Mouse (Mus musculus): ENCODE measurements around the gene Bivm.

The Bivm gene

DNA sequence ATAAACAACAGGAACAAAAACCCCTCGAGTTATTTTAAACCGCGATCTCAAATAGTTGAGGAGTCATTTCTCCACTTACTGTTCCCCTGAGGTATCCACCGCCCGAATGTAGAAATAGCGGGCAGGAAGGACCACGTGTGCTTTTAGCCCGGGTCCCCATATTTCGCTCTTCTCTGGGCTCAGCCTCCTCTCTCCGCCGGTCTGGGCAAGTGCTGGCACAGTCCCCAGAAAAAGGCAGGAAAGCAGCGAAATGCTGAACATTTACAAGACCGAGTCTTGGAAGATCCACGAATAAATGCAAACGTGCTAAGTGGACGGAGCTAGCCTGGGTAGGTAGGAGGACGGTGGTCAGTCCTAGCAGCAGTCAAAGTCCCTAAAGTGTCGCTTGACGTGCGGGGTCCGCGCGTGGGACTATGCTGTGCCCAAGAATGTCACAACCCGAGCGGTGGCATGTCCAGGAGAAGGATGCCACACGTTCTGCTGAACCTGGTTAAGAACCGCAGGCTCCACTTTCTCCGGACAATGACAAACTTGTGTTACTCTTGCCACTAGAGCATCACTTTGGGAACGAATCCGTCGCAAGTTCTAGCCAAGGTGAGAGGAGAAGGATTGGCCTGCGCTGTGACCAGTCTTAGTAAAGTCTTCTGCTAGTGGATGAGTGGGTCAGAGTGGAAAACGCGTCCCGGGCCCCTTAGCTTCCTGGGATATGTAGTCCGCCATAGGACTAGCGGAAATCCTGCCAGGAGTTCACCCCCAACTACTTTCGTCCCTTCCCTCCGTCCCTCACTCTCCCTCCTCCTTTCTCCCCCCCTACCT, at the start of gene Bivm, which contains the start of gene Kdelc1:
TSS of gene Bivm (plus strand) at position 719 of the 816 bp plus-strand sequence.
TSS of gene Kdelc1 (minus strand) at position 570 of the 816 bp plus-strand sequence.
- peak; percentile 93 to 97 for DNase-seq

DNA sequence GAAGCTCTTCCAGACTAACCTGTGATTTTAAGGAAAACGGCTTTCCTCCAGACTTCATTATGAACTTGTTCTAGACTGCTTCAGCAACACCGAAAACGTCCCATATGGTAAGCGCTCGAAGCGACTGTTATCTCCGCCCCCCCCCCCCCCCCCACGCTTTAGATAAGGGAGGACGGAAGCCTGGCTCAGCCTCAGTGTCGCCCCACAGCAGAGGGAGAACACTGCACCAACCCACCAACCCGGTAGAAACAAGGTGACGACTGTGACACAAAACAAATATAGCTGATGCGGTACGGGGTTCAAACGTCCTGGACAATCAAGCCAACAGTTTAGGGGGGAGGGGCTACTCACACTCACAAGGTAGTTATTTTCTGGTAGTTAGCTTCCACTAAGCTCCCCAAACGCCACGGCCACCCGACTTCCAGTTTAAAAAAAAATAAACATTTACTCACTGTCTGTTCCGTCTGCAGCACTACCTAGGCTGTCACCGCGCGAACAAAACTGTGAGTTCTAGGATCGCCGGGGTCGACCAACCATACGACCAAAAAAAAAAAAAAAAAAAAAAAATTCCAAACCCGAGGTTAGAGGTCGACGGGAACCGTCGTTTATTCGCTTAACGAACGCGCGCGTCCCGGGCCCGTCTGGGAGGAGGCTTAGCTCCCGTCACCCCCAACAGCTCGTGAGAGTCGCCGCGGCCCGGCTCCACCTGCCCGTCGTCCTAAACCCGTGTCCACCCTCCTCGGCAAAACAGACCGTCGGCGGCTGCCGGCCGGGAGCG, 17.1 kb upstream of the Bivm start:
- DNase-seq: peak; percentile 11 to 39

DNA sequence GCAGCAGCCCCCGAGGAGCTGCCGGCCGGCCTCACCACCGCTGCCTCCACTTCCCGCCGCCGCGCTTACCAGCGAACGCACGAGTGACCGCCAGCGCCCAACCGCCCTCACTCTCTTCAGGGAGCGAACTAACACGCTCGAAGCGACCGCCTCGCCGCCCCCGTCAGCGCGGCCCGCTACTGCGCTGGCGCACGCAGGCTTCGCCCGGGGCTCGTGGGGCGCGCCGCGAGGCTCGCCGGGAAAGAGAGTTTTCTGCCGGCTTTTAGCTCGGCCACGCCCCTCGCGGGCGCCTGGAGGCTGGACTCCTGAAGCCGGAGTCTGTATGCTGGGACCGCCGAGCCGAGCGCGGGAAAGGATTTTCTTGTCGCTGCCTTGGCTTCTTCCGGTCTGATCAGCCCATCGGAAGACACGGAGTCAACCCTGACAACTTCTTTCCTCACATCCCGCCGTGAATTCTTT, 16.5 kb upstream of the Bivm start, which contains the start of gene Tex30:
TSS of gene Tex30 (minus strand) at position 183 of the 459 bp plus-strand sequence.
- DNase-seq: peak; percentile 94 to 97

DNA sequence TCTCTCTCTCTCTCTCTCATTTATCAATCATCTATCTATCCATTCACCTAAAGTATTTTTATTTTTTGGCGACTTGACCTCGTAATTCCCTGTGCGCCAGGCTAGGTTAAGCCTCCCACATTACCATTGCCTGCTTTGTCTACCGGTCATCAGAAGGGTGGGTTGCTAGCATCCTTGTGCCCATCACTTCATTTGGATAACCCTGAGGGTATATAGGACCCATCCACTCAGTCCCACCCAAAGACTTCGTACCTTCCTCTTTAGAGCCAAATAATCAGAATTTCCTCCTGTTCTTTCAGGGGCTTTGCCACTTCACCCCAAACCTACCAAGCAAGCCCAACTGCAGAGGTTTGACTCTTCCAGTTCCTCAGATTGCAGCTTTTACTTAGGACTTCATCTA, 15.8 kb upstream of the Bivm start:
- DNase-seq: no peak

DNA sequence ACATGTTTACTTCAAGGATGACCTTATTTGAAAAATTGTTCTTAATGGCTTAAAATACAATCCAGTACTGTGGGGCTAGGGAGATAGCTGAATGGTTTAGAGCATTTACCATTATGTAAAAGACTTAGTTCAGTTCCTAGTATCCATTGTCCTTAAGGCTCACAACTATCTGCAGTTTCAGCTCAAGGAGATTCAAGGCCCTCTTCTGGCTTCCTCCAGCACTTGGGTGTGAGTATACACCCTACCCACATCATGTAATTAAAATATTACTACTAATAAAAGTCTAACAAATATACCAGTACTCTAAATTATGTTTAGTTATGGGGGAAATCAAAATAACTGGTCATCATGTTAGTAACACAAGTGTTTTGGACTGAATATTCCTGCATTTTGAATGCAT, 1.2 kb upstream of the Bivm start:
- DNase-seq: no peak

DNA sequence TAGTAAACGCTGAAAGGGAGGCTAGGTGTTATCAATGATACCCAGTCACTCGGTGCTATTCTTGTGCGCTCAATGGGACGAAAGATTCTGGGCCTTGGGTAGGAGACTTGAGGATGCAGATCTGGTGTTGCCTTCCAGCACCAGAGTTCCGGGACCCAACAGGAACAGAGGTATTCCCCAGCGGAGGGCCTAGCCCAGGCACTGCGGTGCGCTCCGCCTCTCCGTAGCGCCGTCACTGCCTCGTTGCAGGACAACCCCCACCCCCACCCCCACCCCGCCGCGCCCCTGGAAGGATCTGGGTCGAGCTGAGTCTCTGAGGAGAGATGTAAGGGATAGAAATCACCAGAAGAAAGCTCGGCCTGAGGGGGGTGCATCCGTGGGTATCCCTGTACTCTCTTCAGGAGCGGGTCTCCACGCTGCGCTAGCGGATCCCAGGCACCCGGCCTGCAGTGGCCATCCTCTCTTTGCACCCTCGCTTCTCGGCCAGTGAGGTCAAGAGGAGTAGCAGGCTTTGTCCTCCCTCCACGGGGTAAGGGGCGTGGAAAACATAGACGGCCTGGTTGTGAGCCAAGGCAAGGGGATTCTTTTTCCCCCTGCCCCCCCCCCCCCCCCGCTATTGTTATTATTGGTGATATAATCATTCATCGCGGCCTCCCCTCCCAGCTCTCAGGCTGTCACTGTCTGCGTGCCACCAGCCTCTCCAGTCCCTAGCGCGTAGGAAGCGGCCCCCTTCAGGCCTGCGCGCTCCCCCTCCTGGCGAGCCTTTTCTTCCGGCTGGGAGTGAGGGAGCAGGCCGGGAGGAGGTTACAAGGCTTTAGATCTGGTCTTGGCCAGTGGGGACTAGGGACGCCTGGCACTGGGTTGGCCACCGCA, 680 bp downstream of the Bivm start:
- DNase-seq: peak; percentile 84 to 93

DNA sequence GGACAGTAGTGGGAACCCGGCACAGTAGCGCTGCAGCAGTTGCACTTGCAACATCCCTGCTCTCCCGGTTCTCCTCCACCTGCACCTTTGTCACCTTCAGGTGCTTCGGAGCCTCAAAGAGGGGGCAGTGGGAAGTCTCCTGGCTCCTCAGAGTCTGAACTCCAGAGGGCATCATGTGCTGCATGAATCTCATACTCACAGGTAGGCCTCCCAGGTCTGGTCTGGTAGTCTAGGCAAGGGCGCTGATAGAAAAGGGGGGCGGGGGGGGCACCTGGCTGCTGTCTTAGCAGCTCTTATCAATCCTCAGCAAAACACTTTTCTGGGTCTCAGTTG, 1.3 kb downstream of the Bivm start:
- no peak for DNase-seq

DNA sequence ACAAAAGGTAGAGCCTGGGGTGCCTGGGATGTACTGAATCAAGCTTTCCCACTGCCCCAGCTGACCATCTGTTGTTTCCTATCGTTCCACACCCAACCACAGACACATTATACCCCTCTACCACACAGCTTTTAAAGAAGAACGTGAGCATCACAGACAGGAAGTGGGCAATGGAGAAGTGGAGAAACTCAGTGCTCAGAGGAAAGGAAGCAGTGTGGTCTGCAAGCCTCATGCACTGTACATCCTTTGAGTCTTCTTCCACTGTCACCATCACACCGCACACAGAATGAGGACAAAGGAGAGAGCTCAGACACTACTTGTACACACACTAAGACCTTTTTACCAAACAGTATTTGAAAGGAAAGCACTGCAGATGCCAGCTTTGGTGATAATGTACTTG, 3.5 kb downstream of the Bivm start:
- no peak for DNase-seq

DNA sequence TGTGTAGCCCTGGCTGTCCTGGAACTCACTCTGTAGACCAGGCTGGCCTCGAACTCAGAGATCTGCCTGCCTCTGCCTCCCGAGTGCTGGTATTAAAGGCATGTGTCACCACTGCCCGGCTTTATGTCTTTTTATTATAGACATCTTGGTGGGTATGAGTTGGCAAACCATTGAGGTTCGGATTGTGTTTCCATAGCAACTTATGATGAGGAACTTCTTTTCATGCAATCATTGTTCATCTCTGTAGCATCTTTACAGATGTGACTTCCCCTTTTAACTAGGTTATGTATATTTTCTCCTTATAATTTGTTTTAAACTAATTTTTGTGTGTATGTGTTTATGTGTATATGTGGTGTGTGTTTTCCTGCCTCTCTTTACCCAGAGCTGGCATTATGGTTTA, 6.8 kb downstream of the Bivm start:
- no peak for DNase-seq

DNA sequence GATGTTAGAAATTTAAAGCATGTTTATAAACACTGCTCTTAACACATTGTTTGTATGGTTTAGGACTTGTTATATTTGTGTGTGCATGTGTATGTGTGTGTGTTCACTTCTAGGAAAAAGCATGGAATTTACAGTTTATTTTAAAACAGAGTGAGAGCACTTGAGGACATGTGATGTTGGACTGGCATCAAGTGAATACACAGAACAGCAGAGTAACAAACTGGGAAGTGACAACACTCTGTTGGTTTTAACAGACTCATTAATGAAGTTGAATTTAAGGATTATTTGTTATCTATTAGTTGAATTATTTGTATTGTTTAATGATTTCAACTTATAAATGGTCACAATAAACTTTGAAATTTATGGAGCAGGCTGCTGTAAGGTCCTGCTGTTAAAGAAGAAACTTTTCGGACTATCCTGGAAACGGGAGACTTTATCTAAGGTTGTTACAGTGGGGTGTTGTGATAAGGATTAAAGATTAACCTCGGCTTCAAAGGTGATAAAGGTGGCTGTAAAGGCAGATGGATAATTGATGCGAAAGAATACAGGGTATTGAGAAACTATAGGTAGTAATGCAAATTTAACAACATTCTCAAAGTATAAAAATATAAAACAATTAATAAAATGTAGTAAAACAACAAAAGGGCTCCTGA, 11.3 kb downstream of the Bivm start:
- no peak for DNase-seq

DNA sequence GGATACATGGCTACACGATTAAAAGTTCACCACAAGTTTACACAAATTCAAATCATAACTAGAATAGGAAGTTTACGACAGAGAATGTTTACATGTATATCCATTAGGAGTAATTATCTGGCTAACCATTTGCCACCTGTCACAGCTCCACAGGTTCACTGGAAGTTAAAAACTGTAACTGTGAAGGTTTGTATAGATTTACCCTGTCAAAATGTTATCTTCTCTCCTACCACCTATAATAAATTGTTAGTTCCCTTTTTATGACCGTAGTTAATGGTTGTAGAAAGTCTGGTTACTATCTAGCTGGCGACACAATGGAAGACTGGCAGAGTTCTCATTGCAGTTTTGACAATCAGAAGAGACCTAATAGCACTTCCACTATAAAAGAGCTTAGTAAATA, 21.5 kb downstream of the Bivm start:
- no peak for DNase-seq

DNA sequence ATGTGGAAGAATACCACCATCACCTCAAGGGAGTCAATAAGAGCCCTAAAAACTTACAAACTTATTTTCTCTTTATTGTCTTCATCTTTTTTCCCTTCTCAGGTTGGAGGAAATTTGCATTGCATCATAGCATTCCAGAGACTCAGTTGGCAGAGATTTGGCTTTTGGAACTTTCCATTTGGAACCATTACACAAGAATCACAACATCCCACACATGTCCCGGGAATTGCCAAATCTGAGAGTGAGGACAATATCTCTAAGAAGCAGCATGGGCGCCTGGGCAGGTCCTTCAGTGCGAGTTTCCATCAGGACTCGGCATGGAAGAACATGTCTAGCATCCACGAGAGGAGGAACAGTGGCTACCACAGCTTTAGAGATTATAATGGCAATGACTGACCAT, 24.0 kb downstream of the Bivm start:
- DNase-seq: no peak

DNA sequence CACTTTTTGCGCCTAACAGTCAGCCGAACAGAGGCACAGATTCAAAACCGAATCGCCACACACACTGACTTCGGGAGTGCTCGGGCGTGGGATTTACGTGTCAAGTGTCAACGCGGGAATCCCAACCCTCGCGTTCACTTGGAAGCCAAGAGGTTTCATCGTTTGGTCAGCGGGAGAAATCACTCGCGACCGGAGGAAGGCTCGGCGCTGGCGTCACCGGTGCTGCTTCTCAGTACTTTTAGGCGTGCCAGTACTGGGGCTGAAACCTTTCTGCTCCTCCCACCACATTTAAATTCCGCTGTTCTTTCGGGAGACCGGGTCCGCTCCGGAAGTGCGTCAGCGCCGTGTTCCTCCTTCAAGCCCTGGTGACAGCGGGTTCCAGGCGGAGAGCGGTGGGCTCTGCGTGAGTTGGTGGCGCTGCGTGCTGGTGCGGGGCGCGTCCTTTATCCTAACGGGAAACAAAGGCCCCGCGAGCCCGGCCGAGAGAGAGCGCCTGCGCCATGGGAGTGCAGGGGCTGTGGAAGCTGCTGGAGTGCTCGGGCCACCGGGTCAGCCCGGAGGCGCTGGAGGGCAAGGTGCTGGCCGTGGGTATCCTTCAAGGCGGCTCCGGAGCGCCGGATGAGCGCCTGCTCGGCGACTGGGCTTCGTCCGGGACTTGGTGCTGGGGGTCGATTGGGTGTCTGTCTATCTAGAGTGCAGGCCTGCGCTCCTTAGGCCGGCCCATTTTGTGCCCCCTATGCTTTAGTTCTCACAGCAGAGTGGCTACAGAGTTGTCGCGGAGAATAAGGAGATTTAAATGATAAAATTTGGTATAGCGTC, 29.0 kb downstream of the Bivm start, which contains the start of gene Ercc5:
TSS of gene Ercc5 (plus strand) at position 182 of the 819 bp plus-strand sequence.
- DNase-seq: peak; percentile 87 to 95

DNA sequence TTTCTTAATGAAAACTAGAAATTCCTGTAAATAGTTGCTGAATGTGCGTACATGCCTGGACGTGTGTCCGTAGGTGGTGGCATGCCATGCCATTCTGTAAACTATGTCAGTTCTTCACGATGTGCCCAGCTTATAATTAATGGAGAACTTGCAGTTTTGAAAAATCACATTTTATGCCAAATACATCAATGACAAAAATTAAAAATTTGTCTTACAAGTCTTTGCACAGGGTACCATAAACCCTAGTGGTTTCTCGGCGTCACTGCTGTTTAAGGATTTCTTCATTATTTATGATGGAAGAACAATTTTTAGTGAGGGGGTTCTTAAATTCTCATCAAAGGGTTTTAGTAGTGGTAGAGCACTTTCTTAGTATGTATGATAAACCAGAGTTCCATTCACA, 29.9 kb downstream of the Bivm start:
- no peak for DNase-seq

DNA sequence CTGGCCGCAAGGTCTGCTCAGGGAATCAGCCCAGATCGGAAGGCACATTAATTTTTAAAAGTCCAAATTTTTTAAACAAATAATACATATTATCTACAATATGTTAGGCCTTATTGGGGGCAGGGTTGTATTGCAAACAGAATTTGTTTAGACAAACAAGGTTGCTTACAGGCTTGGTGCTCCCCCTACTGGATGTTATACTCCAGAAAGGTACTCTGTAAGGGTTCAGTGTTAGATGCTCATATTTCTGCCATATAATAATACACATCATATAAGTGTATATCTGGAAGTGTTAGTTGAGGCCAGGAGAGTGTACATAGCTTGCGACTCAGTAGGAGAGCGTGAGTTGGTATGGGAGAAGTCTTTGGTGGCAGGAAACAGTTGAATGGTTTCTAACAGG, 36.5 kb downstream of the Bivm start:
- DNase-seq: peak in 1 of 2 experiments; percentile 27

DNA sequence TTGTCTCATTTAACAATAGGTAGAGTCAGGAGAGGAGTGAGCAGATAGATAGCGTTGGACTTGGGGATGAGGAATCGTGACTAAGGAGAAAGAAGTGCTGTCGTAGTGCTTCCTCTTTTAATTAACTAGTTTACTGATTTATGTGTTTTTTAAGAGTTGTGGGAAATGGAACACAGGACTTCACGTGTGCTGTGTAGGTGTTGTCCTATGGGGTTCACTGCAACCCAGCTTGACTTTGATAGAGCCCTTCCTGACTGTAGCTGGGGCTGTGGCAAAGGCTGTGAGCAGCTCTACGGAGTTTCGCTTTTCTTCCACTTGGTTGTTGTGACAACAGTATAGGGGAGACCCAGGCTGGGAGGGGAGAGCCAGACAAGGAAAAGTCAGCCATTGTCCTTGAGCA, 39.6 kb downstream of the Bivm start:
- no peak for DNase-seq

DNA sequence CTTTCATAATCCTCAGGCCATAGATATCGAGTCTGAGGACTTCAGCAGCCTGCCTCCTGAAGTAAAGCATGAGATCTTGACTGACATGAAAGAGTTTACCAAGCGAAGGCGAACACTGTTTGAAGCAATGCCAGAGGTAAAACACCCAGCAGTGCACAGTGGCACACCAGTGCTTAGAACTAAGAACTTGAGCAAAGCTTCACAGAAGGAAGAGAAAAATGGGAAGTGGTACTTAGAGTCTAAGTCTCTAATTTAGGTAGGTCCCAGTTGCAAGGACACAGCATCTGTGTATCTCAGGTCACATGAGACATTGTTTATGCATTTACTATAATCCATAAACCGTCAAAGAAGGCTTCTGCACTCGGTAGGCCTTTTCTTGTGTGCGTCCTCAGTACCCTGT, 43.1 kb downstream of the Bivm start:
- no peak for DNase-seq

DNA sequence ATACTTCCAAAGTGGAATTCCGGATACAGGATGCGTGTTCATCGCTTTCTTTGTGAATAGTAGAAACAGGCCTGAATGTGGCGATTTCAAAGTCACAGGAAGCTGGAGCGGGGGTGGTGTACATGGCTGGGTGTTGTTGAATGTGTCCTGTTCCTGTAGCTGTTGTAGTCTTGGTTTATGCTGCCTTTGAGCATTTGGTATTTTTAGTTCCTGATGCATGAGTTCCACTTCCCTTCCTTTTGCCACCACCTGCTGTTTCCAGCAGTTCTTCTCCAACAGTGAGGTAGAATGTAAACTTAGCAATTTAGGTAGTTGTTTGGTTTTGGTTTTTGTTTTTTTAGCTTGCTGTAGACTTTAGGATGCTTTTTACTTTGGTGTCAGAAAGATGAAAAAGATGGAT, 43.6 kb downstream of the Bivm start:
- no peak for DNase-seq

DNA sequence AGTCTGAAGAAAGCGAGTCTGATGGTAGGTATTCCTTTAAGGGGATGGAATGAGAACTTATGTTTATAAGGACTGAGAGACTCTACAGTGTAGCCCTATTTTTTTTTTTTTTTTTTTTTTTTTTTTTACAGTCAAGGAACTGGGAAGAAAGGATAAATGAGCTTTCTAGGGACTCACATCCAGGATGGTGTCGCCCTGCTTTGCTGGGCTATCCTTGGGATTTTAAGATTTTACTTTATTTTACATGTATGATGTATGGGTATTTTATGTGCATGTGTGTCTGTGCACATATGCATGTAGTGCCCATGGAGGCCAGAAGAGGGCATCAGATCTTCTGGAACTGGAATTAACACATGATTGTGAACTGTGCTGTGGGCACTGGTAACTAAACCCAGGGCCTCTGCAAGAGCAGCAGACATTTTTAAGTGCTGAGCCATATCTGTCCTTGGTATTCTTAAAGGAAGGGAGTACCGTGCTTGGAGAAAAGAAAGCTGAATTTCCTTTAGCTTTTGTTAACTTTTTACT, 49.2 kb downstream of the Bivm start:
- peak in 1 of 2 experiments; percentile 6 for DNase-seq

DNA sequence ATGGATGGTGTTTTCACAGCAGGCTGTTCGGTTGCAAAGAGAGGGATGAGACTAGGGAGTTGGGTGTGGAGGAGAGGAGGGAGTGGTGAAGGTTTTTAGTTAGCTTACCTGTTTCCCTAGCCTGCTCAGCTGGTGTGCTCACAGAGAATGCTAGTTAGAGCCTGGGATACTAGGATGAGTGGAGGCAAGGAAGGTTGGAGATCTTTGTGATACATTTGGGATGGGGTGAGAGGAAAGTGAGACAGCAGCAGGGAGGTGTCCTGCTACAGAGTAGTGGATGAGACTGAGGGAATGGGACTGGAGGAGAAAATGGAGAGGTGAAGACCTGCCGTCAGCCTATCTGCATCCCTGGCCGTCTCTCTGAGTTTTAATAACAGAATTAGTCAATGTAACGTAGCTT, 53.9 kb downstream of the Bivm start:
- DNase-seq: no peak

DNA sequence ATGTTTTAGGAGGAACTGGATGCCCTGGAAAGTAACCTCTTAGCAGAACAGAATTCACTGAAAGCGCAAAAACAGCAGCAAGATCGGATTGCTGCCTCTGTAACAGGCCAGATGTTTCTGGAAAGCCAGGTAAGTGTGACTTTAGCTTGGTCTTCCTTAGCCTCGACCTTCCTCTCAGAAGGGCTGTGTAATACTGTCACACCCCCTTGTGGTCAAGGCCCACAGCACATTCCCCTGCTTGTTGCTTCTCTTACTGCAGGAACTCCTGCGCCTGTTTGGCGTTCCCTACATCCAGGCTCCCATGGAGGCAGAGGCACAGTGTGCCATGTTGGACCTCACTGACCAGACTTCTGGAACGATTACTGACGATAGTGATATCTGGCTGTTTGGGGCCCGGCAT, 55.1 kb downstream of the Bivm start:
- DNase-seq: peak in 1 of 2 experiments; percentile 12

Data from kidney, postnatal 25 days (tissue).